Mouse (Mus musculus) CD8-positive naive resting alpha-beta T cell, adult 57 days (primary cell): ENCODE data around the gene Speg. TPM values are rescaled to one million over a fixed set of nuclear protein-coding genes. Genes with fewer than 3 reads are reported as not detected.

ENCODE experiments used
- total RNA-seq: library from RNA; stranded (reverse); gene quantifications from one replicate; pipeline ENCODE4 v1.2.4, GENCODE M21; 2023

Speg gene
- 0.80 TPM for total RNA-seq

GRCm38 (mm10) chr1:75374950-75375936, at the start of gene Speg:
Gene Speg, plus strand, starts transcription at chr1:75375297.

DNA sequence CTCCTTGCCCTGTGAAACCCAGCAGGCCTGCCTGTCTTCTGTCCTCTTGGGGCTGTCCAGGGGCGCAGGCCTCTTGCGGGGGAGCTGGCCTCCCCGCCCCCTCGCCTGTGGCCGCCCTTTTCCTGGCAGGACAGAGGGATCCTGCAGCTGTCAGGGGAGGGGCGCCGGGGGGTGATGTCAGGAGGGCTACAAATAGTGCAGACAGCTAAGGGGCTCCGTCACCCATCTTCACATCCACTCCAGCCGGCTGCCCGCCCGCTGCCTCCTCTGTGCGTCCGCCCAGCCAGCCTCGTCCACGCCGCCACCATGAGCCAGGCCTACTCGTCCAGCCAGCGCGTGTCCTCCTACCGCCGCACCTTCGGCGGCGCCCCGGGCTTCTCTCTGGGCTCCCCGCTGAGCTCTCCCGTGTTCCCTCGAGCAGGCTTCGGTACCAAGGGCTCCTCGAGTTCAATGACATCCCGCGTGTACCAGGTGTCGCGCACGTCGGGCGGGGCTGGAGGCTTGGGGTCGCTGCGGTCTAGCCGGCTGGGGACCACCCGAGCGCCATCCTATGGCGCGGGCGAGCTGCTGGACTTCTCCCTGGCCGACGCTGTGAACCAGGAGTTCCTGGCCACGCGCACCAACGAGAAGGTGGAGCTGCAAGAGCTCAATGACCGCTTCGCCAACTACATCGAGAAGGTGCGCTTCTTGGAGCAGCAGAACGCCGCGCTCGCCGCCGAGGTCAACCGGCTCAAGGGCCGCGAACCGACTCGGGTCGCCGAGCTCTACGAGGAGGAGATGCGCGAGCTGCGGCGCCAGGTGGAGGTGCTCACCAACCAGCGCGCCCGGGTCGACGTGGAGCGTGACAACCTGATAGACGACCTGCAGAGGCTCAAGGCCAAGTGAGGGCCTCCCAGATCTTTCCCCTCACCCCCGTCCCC, 14.7 kb upstream of the Speg start, which contains the start of gene Des:
TSS of gene Des (plus strand) at position 218 of the 920 bp plus-strand sequence.

GRCm38 (mm10) chr1:75435475-75436328, 60.6 kb downstream of the Speg start, which contains the start of gene Gmppa:
Gene Gmppa, plus strand, starts transcription at chr1:75435930.

DNA sequence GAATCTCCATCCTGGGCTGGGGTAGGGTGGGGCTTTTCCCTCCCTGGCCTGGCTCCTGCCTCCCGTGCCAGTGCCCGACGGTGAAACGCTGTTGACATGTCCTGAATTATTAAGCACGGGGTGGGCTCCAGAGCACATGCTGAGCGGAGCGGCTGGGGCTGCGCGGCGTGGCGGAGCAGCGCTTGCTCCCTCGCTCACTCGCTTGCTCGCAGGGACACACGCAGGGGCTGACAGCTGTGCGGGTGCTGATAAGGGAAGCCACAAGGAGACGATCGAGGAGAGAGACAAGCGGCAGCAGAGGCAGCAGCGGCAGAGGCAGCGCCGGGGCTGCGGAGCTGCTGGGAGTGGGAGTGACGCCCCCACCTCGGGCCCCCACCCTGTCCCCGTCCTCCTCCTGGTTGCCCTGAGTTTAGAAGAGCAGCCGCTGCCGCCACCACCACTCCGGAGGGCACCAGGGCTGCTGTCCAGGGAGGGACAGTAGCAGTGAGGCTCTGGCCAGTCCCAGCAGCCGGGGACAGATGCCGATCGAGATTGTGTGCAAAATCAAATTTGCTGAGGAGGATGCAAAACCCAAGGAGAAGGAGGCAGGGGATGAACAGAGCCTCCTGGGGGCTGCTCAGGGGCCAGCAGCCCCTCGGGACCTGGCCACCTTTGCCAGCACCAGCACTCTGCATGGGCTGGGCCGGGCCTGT, 75.4 kb downstream of the Speg start, which contains the start of gene Asic4:
TSS of gene Asic4 (plus strand) at position 123 of the 692 bp plus-strand sequence.

GRCm38 (mm10) chr1:75478916-75479634, 104.0 kb downstream of the Speg start, which contains the start of the genes Chpf and Tmem198:
Gene Chpf, minus strand, starts transcription at chr1:75479307.
Gene Tmem198, plus strand, starts transcription at chr1:75479532.

Other genes starting within 250 kb of the Speg start
- gene Slc23a3, start 241.4 kb upstream of the Speg start, total RNA-seq, result 2.6 TPM
- gene Cnppd1, start 232.6 kb upstream of the Speg start, total RNA-seq, result 109 TPM
- 63.0 TPM for gene Retreg2, start 232.5 kb upstream of the Speg start, total RNA-seq
- 32.3 TPM for gene Zfand2b, start 206.7 kb upstream of the Speg start, total RNA-seq
- 6.2 TPM for gene Abcb6, start 194.9 kb upstream of the Speg start, total RNA-seq
- 24.3 TPM for gene Ankzf1, start 183.1 kb upstream of the Speg start, total RNA-seq
- gene Atg9a, start 183.1 kb upstream of the Speg start, total RNA-seq, result 28.4 TPM
- gene Glb1l, start 164.5 kb upstream of the Speg start, total RNA-seq, result 11.1 TPM
- gene Stk16, start 164.5 kb upstream of the Speg start, total RNA-seq, result 97.7 TPM
- gene Tuba4a, start 155.4 kb upstream of the Speg start, total RNA-seq, result 185 TPM
- gene A630095N17Rik, start 143.2 kb upstream of the Speg start, total RNA-seq, result not detected
- 52.1 TPM for gene Dnajb2, start 138.9 kb upstream of the Speg start, total RNA-seq
- gene Ptprn, start 110.8 kb upstream of the Speg start, total RNA-seq, result 0.24 TPM
- gene Resp18, start 96.9 kb upstream of the Speg start, total RNA-seq, result not detected
- 34.9 TPM for gene Dnpep, start 57.3 kb upstream of the Speg start, total RNA-seq
- 0.21 TPM for gene Des, start 15.0 kb upstream of the Speg start, total RNA-seq
- gene Gmppa, start 60.6 kb downstream of the Speg start, total RNA-seq, result 59.5 TPM
- gene Asic4, start 75.1 kb downstream of the Speg start, total RNA-seq, result not detected
- 22.0 TPM for gene Chpf, start 104.0 kb downstream of the Speg start, total RNA-seq
- 3.1 TPM for gene Tmem198, start 104.2 kb downstream of the Speg start, total RNA-seq
- gene Obsl1, start 131.2 kb downstream of the Speg start, total RNA-seq, result 5.1 TPM
- 3.0 TPM for gene Inha, start 131.8 kb downstream of the Speg start, total RNA-seq
- gene Stk11ip, start 146.2 kb downstream of the Speg start, total RNA-seq, result 90.9 TPM
- not detected for gene Slc4a3, start 171.0 kb downstream of the Speg start, total RNA-seq